Mouse (Mus musculus) frontal cortex, postnatal 14 days (tissue): ENCODE data around the gene Gm2042.
"Not testable (repeated sequence)": the region's sequence is repeated elsewhere in the genome, so short reads cannot be mapped to it uniquely, and the experiment has no call there.

Experiments
- DNase-seq, 2 experiments: peaks; one replicate each; pipeline ENCODE4 v3.0.0; 2022; ENCODE audit warnings: low spot score in 2 of 2

The Gm2042 gene

GRCm38 (mm10) chr12:87953780-87954179 is at the start of gene Gm2042:
Gm2042 (plus strand) TSS chr12:87954080.
- DNase-seq: not testable (repeated sequence)

GRCm38 (mm10) chr12:87919721-87920120 is 34.2 kb upstream of the Gm2042 start, which contains the start of gene Gm2035:
Gm2035 (minus strand) TSS chr12:87919857.
- DNase-seq: not testable (repeated sequence)

DNA sequence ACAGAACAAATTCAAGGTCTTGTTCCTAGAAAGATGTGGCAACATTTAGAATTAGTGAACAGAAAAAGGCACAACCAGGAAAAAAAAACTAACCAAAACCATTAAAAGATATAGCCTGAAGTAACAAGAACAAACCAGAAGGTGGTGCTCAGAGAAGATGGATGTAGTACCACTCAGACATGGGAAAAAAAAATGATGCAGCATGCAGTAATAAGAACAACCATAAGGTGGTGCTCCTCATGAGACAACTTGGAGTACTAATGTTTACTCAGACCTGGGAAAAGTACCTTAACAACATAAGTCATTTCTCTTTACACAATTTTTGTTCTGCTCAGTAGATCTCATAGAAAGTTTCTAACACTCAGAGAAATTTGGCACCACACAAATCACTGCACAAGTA is 30.1 kb downstream of the Gm2042 start:
- DNase-seq: not testable (repeated sequence)

- not testable (repeated sequence) for DNase-seq
Observed at GRCm38 (mm10) chr12:88004118-88004517, 50.2 kb downstream of the Gm2042 start.
